7 mouse cellular contexts compared by ENCODE assay signal in genomic region chr12:78984035-78984432, GRCm38 (mm10). TPM values are rescaled to one million over a fixed set of nuclear protein-coding genes. Genes with fewer than 3 reads are reported as not detected.
A peak's percentile ranks its signal among the peaks of the same experiment; 100 is the strongest.
DNase-seq lines count a peak whose midpoint lies in the region; ATAC-seq and TF ChIP-seq lines count a peak whose summit lies in the region.

No protein-coding gene starts in this region.

- no peaks in the 10 kb centered on the region for H3K27me3 ChIP-seq in lung, embryonic 16.5 days (ENCODE audit: control insufficient read depth, insufficient read depth, low read depth, low read length)
- no peaks in the 10 kb centered on the region for H3K27me3 ChIP-seq in lung, postnatal 0 days (replicated peaks; ENCODE audit: insufficient read depth, low read length)
- no peaks in the 10 kb centered on the region for H3K27me3 ChIP-seq in stomach, postnatal 0 days (ENCODE audit: control insufficient read depth, insufficient read depth, low read length)

- H3K36me3 ChIP-seq in lung, embryonic 16.5 days (ENCODE audit: control insufficient read depth, insufficient read depth, low read length): no peaks in the 10 kb centered on the region
- no peaks in the 10 kb centered on the region for H3K36me3 ChIP-seq in lung, postnatal 0 days (ENCODE audit: insufficient read depth, low read length)
- H3K36me3 ChIP-seq in stomach, postnatal 0 days (ENCODE audit: control insufficient read depth, insufficient read depth, low read length): no peaks in the 10 kb centered on the region

- no peak for TF ChIP-seq POLR2A in lung, adult 2 months (IDR thresholded peaks at IDR 0.05; ENCODE audit: borderline replicate concordance, extremely low read depth, low read depth, low read length)

- ATAC-seq in lung, embryonic 16.5 days (ENCODE audit: low read depth): peak; percentile 42
- peak; percentile 39 for ATAC-seq in lung, postnatal 0 days
- peak; percentile 34; the same call in 1 of the 2 replicates for ATAC-seq in stomach, postnatal 0 days (ENCODE audit: low FRiP score, low TSS enrichment)
- no peak for ATAC-seq in CD4-positive, CD25-positive, alpha-beta regulatory T cell, adult 4 months

- DNase-seq in lung, adult 2 months: no peak
- peak; percentile 56 to 76 for DNase-seq in cerebellum, postnatal 25 days
- DNase-seq in heart, postnatal 14 days: peak; percentile 64 to 74
- DNase-seq in lung, postnatal 0 days (ENCODE audit: low spot score): peak; percentile 53
- peak; percentile 65 for DNase-seq in stomach, postnatal 0 days (ENCODE audit: low spot score)

- no peak overlapping the region for H3K9ac ChIP-seq in lung, embryonic 16.5 days (ENCODE audit: low read length)
- no peak overlapping the region for H3K9ac ChIP-seq in lung, postnatal 0 days (replicated peaks; ENCODE audit: low read depth)
- H3K9ac ChIP-seq in stomach, postnatal 0 days (ENCODE audit: low read length): no peak overlapping the region

- no peak overlapping the region for H3K4me2 ChIP-seq in lung, embryonic 16.5 days (ENCODE audit: low read depth, low read length)
- no peak overlapping the region for H3K4me2 ChIP-seq in lung, postnatal 0 days (replicated peaks; ENCODE audit: low read depth, low read length)
- H3K4me2 ChIP-seq in stomach, postnatal 0 days (replicated peaks; ENCODE audit: low read depth): no peak overlapping the region

- TF ChIP-seq CTCF in lung, adult 2 months (IDR thresholded peaks at IDR 0.05; ENCODE audit: insufficient read depth, low read length): no peak
- TF ChIP-seq CTCF in lung, postnatal 0 days (IDR thresholded peaks at IDR 0.05): no peak
- TF ChIP-seq CTCF in stomach, postnatal 0 days (IDR thresholded peaks at IDR 0.05; ENCODE audit: low read depth): no peak

- 27% methylated on average over 3 of the region's 3 CpGs for WGBS in lung, embryonic 16.5 days
- WGBS in lung, adult 2 months: 33% methylated on average over 3 of the region's 3 CpGs
- 14% methylated on average over 3 of the region's 3 CpGs for WGBS in lung, postnatal 0 days
- 35% methylated on average over 3 of the region's 3 CpGs for WGBS in stomach, postnatal 0 days

- no peaks in the 10 kb centered on the region for H3K9me3 ChIP-seq in lung, embryonic 16.5 days (ENCODE audit: control insufficient read depth, low read length)
- no peaks in the 10 kb centered on the region for H3K9me3 ChIP-seq in lung, postnatal 0 days (ENCODE audit: low read length)
- H3K9me3 ChIP-seq in stomach, postnatal 0 days (ENCODE audit: control insufficient read depth, low read length): no peaks in the 10 kb centered on the region

- peaks cover 9% of the 10 kb centered on the region for H3K4me1 ChIP-seq in lung, embryonic 16.5 days (replicated peaks; ENCODE audit: control insufficient read depth, insufficient read depth, low read length)
- H3K4me1 ChIP-seq in lung, adult 2 months (ENCODE audit: control insufficient read depth, insufficient read depth, low read length): no peaks in the 10 kb centered on the region; the same call in 1 of the 2 replicates
- no peaks in the 10 kb centered on the region; the same call in 1 of the 2 replicates for H3K4me1 ChIP-seq in lung, postnatal 0 days (ENCODE audit: insufficient read depth, low read depth, low read length)
- no peaks in the 10 kb centered on the region for H3K4me1 ChIP-seq in stomach, postnatal 0 days (replicated peaks; ENCODE audit: control insufficient read depth, insufficient read depth)

- no peak overlapping the region for H3K4me3 ChIP-seq in lung, embryonic 16.5 days (ENCODE audit: low read length)
- H3K4me3 ChIP-seq in lung, adult 2 months (replicated peaks; ENCODE audit: extremely low read depth, low read depth, low read length): no peak overlapping the region
- no peak overlapping the region for H3K4me3 ChIP-seq in lung, postnatal 0 days (ENCODE audit: low read depth, low read length)
- no peak overlapping the region for H3K4me3 ChIP-seq in stomach, postnatal 0 days (ENCODE audit: low read depth, low read length)

- no peak for TF ChIP-seq EP300 in lung, postnatal 0 days (IDR thresholded peaks at IDR 0.05)
- no peak for TF ChIP-seq EP300 in stomach, postnatal 0 days (optimal IDR thresholded peaks at IDR 0.05)

- H3K27ac ChIP-seq in lung, embryonic 16.5 days (ENCODE audit: low read length): peak overlapping the region; percentile 2
- no peak overlapping the region for H3K27ac ChIP-seq in lung, postnatal 0 days (ENCODE audit: low read length)
- H3K27ac ChIP-seq in stomach, postnatal 0 days (replicated peaks): 0 out of 2 replicates have a peak overlapping the region, but pooled peaks have one; percentile 49

- intact Hi-C loops in heart, postnatal 14 days (cut with DNase I): no loop called here

RNA-seq across cellular contexts. Expression of gene Tmem229b, which starts 23.4 kb away (rescaled TPM):
- 6.7 and 9.5 TPM in 2 replicates for polyA plus RNA-seq in lung, embryonic 16.5 days (2015; fragmentation: Nextera tagmentation; extraction: Ambion mirVana)
- 15.4 and 18.6 TPM in 2 replicates for polyA plus RNA-seq in lung, adult 2 months (2012; rRNA removed)
- total RNA-seq in heart, postnatal 14 days (2021): 1 to 10 TPM; 3.9 to 4.0 TPM
- 5.1 and 5.3 TPM in 2 replicates for polyA plus RNA-seq in lung, postnatal 0 days (2015; fragmentation: Nextera tagmentation; extraction: Ambion mirVana)
- polyA plus RNA-seq in stomach, postnatal 0 days (2015; fragmentation: Nextera tagmentation; extraction: Ambion mirVana): 4.7 and 4.9 TPM in 2 replicates
- 10 to 100 TPM; 33.4 to 52.5 TPM for polyA plus RNA-seq in CD4-positive, CD25-positive, alpha-beta regulatory T cell, adult 4 months (2017; shearing (Covaris generic))

RNA-seq across cellular contexts. Expression of gene Plekhh1, which starts 44.9 kb away (rescaled TPM):
- polyA plus RNA-seq in lung, embryonic 16.5 days (2015; fragmentation: Nextera tagmentation; extraction: Ambion mirVana): 2.6 and 3.1 TPM in 2 replicates
- polyA plus RNA-seq in lung, adult 2 months (2012; rRNA removed): 8.9 and 9.3 TPM in 2 replicates
- 1 to 10 TPM; 5.5 to 5.7 TPM for total RNA-seq in heart, postnatal 14 days (2021)
- polyA plus RNA-seq in lung, postnatal 0 days (2015; fragmentation: Nextera tagmentation; extraction: Ambion mirVana): 1.9 and 2.2 TPM in 2 replicates
- polyA plus RNA-seq in stomach, postnatal 0 days (2015; fragmentation: Nextera tagmentation; extraction: Ambion mirVana): 6.1 and 6.9 TPM in 2 replicates
- under 1 TPM in 1 of 2 experiments, not detected in 1; 0.12 TPM for polyA plus RNA-seq in CD4-positive, CD25-positive, alpha-beta regulatory T cell, adult 4 months (2017; shearing (Covaris generic))
